Mouse (Mus musculus) cortical plate, adult 2 months (tissue): ENCODE data around the gene Snai3. TPM values are rescaled to one million over a fixed set of nuclear protein-coding genes. Genes with fewer than 3 reads are reported as not detected.

Source experiments
- H3K27ac ChIP-seq: fragments of 200-500 bp; 2 replicates; pipeline ENCODE4 v1.5.1; 2012; ENCODE audit warnings: low read length, control low read depth, inconsistent platforms; ENCODE audit not compliant: insufficient read depth
- H3K4me1 ChIP-seq: fragments of 200-500 bp; 2 replicates; pipeline ENCODE4 v1.6.1; 2011; ENCODE audit warnings: low read length; ENCODE audit not compliant: control insufficient read depth, insufficient read depth
- H3K4me3 ChIP-seq: fragments of 200-500 bp; 2 replicates; pipeline ENCODE4 v1.5.1; 2011; ENCODE audit warnings: mild to moderate bottlenecking, low read length, control low read depth; ENCODE audit not compliant: insufficient read depth
- CTCF ChIP-seq: fragments of 200-500 bp; IDR thresholded peaks from 2 replicates; pipeline ENCODE4 v1.5.1; 2011; ENCODE audit warnings: mild to moderate bottlenecking, control low read depth, low read length; ENCODE audit not compliant: insufficient read depth; ENCODE audit errors: extremely low read depth
- POLR2A ChIP-seq: fragments of 200-500 bp; IDR thresholded peaks from 2 replicates; pipeline ENCODE4 v1.6.1; 2011; ENCODE audit warnings: mild to moderate bottlenecking, low read length, control low read depth; ENCODE audit not compliant: insufficient read depth; ENCODE audit errors: extremely low read depth
- polyA plus RNA-seq: library from polyadenylated mRNA; depleted of rRNA; stranded (reverse); fragments of >200 nt; gene quantifications from 2 replicates; pipeline ENCODE4 v1.2.3, GENCODE M21; 2012

The Snai3 gene
- polyA plus RNA-seq, 1 experiment = 1.2 TPM

- peak within 1 kb of the TSS; percentile 79 for H3K27ac ChIP-seq
- H3K4me1 ChIP-seq = no peaks in the 10 kb centered on the region
- H3K4me3 ChIP-seq = peak within 1 kb of the TSS; percentile 71
- TF ChIP-seq CTCF = no peak
- TF ChIP-seq POLR2A = peak; percentile 98
Measured at GRCm38 (mm10) chr8:122443262-122444006, 17.1 kb downstream of the Snai3 start, which contains the start of gene Mvd. Gene Mvd, minus strand, starts transcription at chr8:122443422.

GRCm38 (mm10) chr8:122442781-122443180 lies 17.8 kb downstream of the Snai3 start:
- no peaks in the 10 kb centered on the region for H3K4me1 ChIP-seq
- H3K27ac ChIP-seq = no peak overlapping the region
- TF ChIP-seq POLR2A (no peak), CTCF (no peak)
- peak overlapping the region; percentile 71 for H3K4me3 ChIP-seq

GRCm38 (mm10) chr8:122442356-122442755 lies 18.2 kb downstream of the Snai3 start:
- TF ChIP-seq POLR2A (no peak), CTCF (no peak)
- H3K27ac ChIP-seq = no peak overlapping the region
- H3K4me3 ChIP-seq = peak overlapping the region; percentile 71
- H3K4me1 ChIP-seq = no peaks in the 10 kb centered on the region

GRCm38 (mm10) chr8:122441326-122441725 lies 19.2 kb downstream of the Snai3 start:
- H3K27ac ChIP-seq = no peak overlapping the region
- no peak overlapping the region for H3K4me3 ChIP-seq
- H3K4me1 ChIP-seq = no peaks in the 10 kb centered on the region
- TF ChIP-seq CTCF (no peak), POLR2A (no peak)

GRCm38 (mm10) chr8:122439336-122439735 lies 21.2 kb downstream of the Snai3 start:
- TF ChIP-seq POLR2A = no peak
- TF ChIP-seq CTCF = no peak

GRCm38 (mm10) chr8:122437708-122438331 lies 22.7 kb downstream of the Snai3 start:
- Histone ChIP-seq H3K4me3 (no peak overlapping the region), H3K4me1 (no peaks in the 10 kb centered on the region), H3K27ac (no peak overlapping the region)
- no peak for TF ChIP-seq POLR2A
- TF ChIP-seq CTCF = no peak

More at GRCm38 (mm10) chr8:122439336-122439735, 21.2 kb downstream of the Snai3 start:
- Histone ChIP-seq H3K4me3 (no peak overlapping the region), H3K4me1 (no peaks in the 10 kb centered on the region), H3K27ac (no peak overlapping the region)

GRCm38 (mm10) chr8:122436586-122437125 lies 23.9 kb downstream of the Snai3 start:
- TF ChIP-seq CTCF = no peak
- TF ChIP-seq POLR2A = no peak
- no peaks in the 10 kb centered on the region for H3K4me1 ChIP-seq
- no peak overlapping the region for H3K4me3 ChIP-seq
- H3K27ac ChIP-seq = no peak overlapping the region

- TF ChIP-seq POLR2A = no peak
- TF ChIP-seq CTCF = no peak
- H3K27ac ChIP-seq = no peak overlapping the region
- H3K4me1 ChIP-seq = no peaks in the 10 kb centered on the region
- no peak overlapping the region for H3K4me3 ChIP-seq
Measured at GRCm38 (mm10) chr8:122436146-122436545, 24.4 kb downstream of the Snai3 start.

GRCm38 (mm10) chr8:122435375-122435774 lies 25.2 kb downstream of the Snai3 start:
- Histone ChIP-seq H3K27ac (no peak overlapping the region), H3K4me1 (no peaks in the 10 kb centered on the region), H3K4me3 (no peak overlapping the region)
- TF ChIP-seq POLR2A (no peak), CTCF (peak; percentile 24; the same call in 1 of the 2 replicates)
